Mouse (Mus musculus) midbrain, embryonic 12.5 days (tissue): Measurements from ENCODE around the gene Pitx2. TPM values are rescaled to one million over a fixed set of nuclear protein-coding genes. Genes with fewer than 3 reads are reported as not detected.

ENCODE experiments used
- ATAC-seq: fragments of 200-750 bp; cut with Nextera tagmentation; 2 replicates; pipeline ENCODE4 v1.8.0; 2017; ENCODE audit warnings: low read depth, moderate TSS enrichment, moderate library complexity; ENCODE audit not compliant: low FRiP score
- H3K27ac ChIP-seq: fragments of 300-500 bp; sonication (generic); replicated peaks from 2 replicates; pipeline ENCODE4 v1.5.1; 2016; ENCODE audit warnings: mild to moderate bottlenecking
- H3K27me3 ChIP-seq: fragments of 300-500 bp; sonication (generic); 2 replicates; pipeline ENCODE4 v1.6.1; 2016; ENCODE audit warnings: mild to moderate bottlenecking
- H3K36me3 ChIP-seq: fragments of 300-500 bp; sonication (generic); 2 replicates; pipeline ENCODE4 v1.6.1; 2016
- H3K4me1 ChIP-seq: fragments of 300-500 bp; sonication (generic); 2 replicates; pipeline ENCODE4 v1.6.1; 2016
- H3K4me2 ChIP-seq: fragments of 300-500 bp; sonication (generic); replicated peaks from 2 replicates; pipeline ENCODE4 v1.6.1; 2016; ENCODE audit warnings: mild to moderate bottlenecking, moderate library complexity
- H3K4me3 ChIP-seq: fragments of 300-500 bp; sonication (generic); 2 replicates; pipeline ENCODE4 v1.5.1; 2016; ENCODE audit warnings: mild to moderate bottlenecking
- H3K9ac ChIP-seq: fragments of 300-500 bp; sonication (generic); replicated peaks from 2 replicates; pipeline ENCODE4 v1.6.1; 2016; ENCODE audit warnings: mild to moderate bottlenecking, moderate library complexity
- H3K9me3 ChIP-seq: fragments of 300-500 bp; sonication (generic); 2 replicates; pipeline ENCODE4 v1.6.1; 2016; ENCODE audit warnings: mild to moderate bottlenecking
- WGBS: fragments of 180-500 bp; shearing (Covaris S2); methylation state at CpG from one replicate; pipeline ENCODE4 v1.1.7; 2016; 5-methylcytosine and 5-hydroxymethylcytosine counted together
- polyA plus RNA-seq: library from polyadenylated mRNA; unstranded; fragments of >200 nt; fragmentation: Nextera tagmentation; extraction: Ambion mirVana; gene quantifications from 2 replicates; pipeline ENCODE4 v1.2.1, GENCODE M21; 2016

Gene Pitx2
- 65.6 and 78.1 TPM in 2 replicates for polyA plus RNA-seq

- H3K4me2 ChIP-seq, result peak within 1 kb of the TSS; percentile 76
- under 1% methylated on average over 59 of the region's 60 CpGs for WGBS
- H3K4me1 ChIP-seq, result peaks cover 36% of the 10 kb centered on the region
- H3K36me3 ChIP-seq, result no peaks in the 10 kb centered on the region
- H3K9me3 ChIP-seq, result no peaks in the 10 kb centered on the region
- peak; percentile 81 for ATAC-seq
- peaks cover 93% of the 10 kb centered on the region for H3K27me3 ChIP-seq
- peak within 1 kb of the TSS; percentile 78 for H3K27ac ChIP-seq
- H3K9ac ChIP-seq, result peak within 1 kb of the TSS; percentile 60
- H3K4me3 ChIP-seq, result peak within 1 kb of the TSS; percentile 41
Observed at GRCm38 (mm10) chr3:129199609-129200500, at the start of gene Pitx2. Gene Pitx2, plus strand, starts transcription at chr3:129199878.

GRCm38 (mm10) chr3:129150001-129150400, 49.7 kb upstream of the Pitx2 start:
- Histone ChIP-seq H3K27me3 (no peaks in the 10 kb centered on the region), H3K4me3 (no peak overlapping the region), H3K4me1 (no peaks in the 10 kb centered on the region), H3K9me3 (no peaks in the 10 kb centered on the region), H3K4me2 (no peak overlapping the region), H3K36me3 (no peaks in the 10 kb centered on the region), H3K27ac (no peak overlapping the region), H3K9ac (no peak overlapping the region)
- WGBS, result 80% methylated on average over 2 of the region's 2 CpGs
- ATAC-seq, result no peak

- no peaks in the 10 kb centered on the region for H3K36me3 ChIP-seq
- no peak overlapping the region for H3K9ac ChIP-seq
- H3K4me3 ChIP-seq, result no peak overlapping the region
- no peaks in the 10 kb centered on the region for H3K9me3 ChIP-seq
- no peak for ATAC-seq
- H3K27me3 ChIP-seq, result no peaks in the 10 kb centered on the region
- WGBS, result 76% methylated on average over 8 of the region's 8 CpGs
- no peak overlapping the region for H3K4me2 ChIP-seq
- no peaks in the 10 kb centered on the region for H3K4me1 ChIP-seq
- H3K27ac ChIP-seq, result no peak overlapping the region
Observed at GRCm38 (mm10) chr3:129151096-129151685, 48.5 kb upstream of the Pitx2 start.

DNA sequence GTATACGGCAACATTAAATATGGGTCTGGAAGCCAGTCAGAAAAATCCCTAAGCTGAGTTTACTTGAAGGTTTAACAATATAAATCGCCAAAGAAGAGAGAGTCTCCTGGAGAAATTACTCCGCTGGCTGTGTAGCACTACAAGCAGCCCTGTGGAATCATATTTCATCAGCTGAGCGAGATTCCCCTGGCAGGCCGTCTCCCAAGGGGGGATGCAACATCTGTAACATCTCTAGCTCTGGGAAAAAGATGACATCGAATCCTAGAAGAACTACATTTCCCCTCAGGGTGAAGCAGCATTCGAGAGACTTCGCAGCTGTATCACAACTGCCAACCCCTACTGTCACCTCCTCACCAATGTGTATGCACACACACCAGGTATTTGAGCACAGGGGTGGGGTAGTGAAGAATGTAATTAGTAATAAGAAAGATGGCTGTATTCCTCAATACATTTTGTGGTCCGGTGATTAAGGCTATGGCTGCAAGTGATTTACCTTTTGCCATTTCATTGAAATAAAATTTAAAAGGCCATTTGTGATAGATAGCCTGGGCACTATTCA, 40.8 kb upstream of the Pitx2 start:
- no peak overlapping the region for H3K9ac ChIP-seq
- WGBS, result 74% methylated on average over 9 of the region's 9 CpGs
- H3K27me3 ChIP-seq, result no peaks in the 10 kb centered on the region

GRCm38 (mm10) chr3:129161333-129162035, 38.2 kb upstream of the Pitx2 start:
- Histone ChIP-seq H3K4me1 (no peaks in the 10 kb centered on the region), H3K4me3 (no peak overlapping the region), H3K36me3 (no peaks in the 10 kb centered on the region), H3K9ac (no peak overlapping the region), H3K4me2 (no peak overlapping the region), H3K27ac (no peak overlapping the region), H3K9me3 (no peaks in the 10 kb centered on the region), H3K27me3 (no peaks in the 10 kb centered on the region)
- no peak for ATAC-seq
- WGBS, result 85% methylated on average over 11 of the region's 11 CpGs

More for the DNA sequence above, 40.8 kb upstream of the Pitx2 start:
- Histone ChIP-seq H3K27ac (no peak overlapping the region), H3K4me2 (no peak overlapping the region), H3K9me3 (no peaks in the 10 kb centered on the region), H3K4me1 (no peaks in the 10 kb centered on the region), H3K36me3 (no peaks in the 10 kb centered on the region), H3K4me3 (no peak overlapping the region)
- no peak for ATAC-seq

- Histone ChIP-seq H3K27ac (no peak overlapping the region), H3K36me3 (no peaks in the 10 kb centered on the region), H3K9ac (no peak overlapping the region), H3K9me3 (no peaks in the 10 kb centered on the region), H3K27me3 (no peaks in the 10 kb centered on the region), H3K4me1 (no peaks in the 10 kb centered on the region), H3K4me3 (no peak overlapping the region), H3K4me2 (no peak overlapping the region)
- no peak for ATAC-seq
- 75% methylated on average over 1 of the region's 1 CpGs for WGBS
Observed at GRCm38 (mm10) chr3:129164246-129164645, 35.4 kb upstream of the Pitx2 start.

DNA sequence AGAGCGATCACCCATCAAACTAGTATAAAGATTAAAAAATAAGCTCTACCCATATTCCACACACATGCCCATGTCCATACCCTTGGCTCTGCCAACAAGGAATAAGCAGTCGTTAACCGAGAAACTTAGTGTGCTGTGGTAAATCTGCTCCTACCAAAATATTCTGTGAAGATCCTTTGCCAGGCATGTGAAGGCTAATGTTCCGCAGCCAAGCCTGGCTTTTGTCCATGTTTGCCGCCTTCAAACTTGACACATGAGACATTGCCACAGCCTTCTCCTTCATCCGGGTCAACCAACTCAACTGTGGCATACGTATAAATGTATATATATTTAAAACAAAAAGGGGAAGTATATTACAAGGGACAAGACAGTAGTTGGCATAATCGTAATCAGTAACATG, 34.0 kb upstream of the Pitx2 start:
- Histone ChIP-seq H3K9ac (no peak overlapping the region), H3K9me3 (no peaks in the 10 kb centered on the region), H3K4me1 (no peaks in the 10 kb centered on the region), H3K4me3 (no peak overlapping the region), H3K27me3 (no peaks in the 10 kb centered on the region), H3K27ac (no peak overlapping the region), H3K4me2 (no peak overlapping the region), H3K36me3 (no peaks in the 10 kb centered on the region)
- WGBS, result 91% methylated on average over 8 of the region's 8 CpGs
- no peak for ATAC-seq

- no peak overlapping the region for H3K9ac ChIP-seq
- 7% methylated on average over 6 of the region's 6 CpGs for WGBS
- no peak overlapping the region for H3K4me3 ChIP-seq
- H3K27ac ChIP-seq, result no peak overlapping the region
- no peaks in the 10 kb centered on the region for H3K4me1 ChIP-seq
- no peak overlapping the region for H3K4me2 ChIP-seq
- no peak for ATAC-seq
- H3K9me3 ChIP-seq, result no peaks in the 10 kb centered on the region
- H3K27me3 ChIP-seq, result no peaks in the 10 kb centered on the region
- no peaks in the 10 kb centered on the region for H3K36me3 ChIP-seq
Observed at GRCm38 (mm10) chr3:129166684-129167083, 33.0 kb upstream of the Pitx2 start.

- no peak for ATAC-seq
- 86% methylated on average over 7 of the region's 7 CpGs for WGBS
Observed at GRCm38 (mm10) chr3:129170416-129170815, 29.3 kb upstream of the Pitx2 start.

DNA sequence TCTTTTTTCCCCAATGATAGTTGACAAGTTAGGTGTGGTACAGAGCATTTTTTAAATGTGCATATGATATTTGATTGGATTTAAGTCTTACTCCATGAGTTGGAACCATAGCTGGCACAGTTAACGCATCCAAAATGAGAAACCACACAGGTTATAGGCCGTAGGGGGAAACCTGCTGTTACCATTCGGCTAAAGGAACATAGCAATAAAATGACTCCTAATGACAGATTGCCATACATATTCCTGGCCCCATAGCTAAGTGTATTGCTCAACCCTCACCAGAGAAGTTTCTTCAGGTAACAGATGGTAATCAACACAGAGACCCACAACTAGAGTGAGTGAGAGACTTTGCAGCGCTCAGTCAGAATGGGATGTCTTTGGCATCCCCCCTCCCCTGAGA, 27.9 kb upstream of the Pitx2 start:
- 96% methylated on average over 4 of the region's 4 CpGs for WGBS
- Histone ChIP-seq H3K9ac (no peak overlapping the region), H3K4me3 (no peak overlapping the region), H3K4me1 (no peaks in the 10 kb centered on the region), H3K27ac (no peak overlapping the region), H3K4me2 (no peak overlapping the region), H3K9me3 (no peaks in the 10 kb centered on the region), H3K36me3 (no peaks in the 10 kb centered on the region), H3K27me3 (no peaks in the 10 kb centered on the region)
- ATAC-seq, result no peak

More at GRCm38 (mm10) chr3:129170416-129170815, 29.3 kb upstream of the Pitx2 start:
- Histone ChIP-seq H3K9me3 (no peaks in the 10 kb centered on the region), H3K4me2 (no peak overlapping the region), H3K27me3 (no peaks in the 10 kb centered on the region), H3K4me1 (no peaks in the 10 kb centered on the region), H3K9ac (no peak overlapping the region), H3K36me3 (no peaks in the 10 kb centered on the region), H3K4me3 (no peak overlapping the region), H3K27ac (no peak overlapping the region)

DNA sequence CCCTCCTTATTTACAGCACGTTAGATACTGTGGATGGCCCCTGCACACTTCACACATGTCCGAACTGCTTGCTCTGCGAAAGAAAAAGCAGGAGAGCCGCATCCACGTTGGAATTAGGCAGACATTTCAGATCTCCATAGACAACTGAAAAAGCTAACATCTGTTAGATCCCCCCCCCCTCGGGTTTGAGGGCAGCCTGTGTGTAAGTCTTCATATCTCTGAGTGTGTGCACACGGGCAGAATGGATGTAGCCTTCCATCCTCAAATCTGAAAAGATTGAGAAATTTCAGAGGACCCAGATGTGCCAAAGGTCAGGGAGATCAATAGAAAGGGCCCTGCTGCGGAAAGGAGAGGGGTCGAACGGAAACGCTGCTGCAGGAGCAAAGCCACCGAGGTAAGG, 5.2 kb upstream of the Pitx2 start:
- no peak for ATAC-seq
- Histone ChIP-seq H3K27me3 (peaks cover 83% of the 10 kb centered on the region), H3K9me3 (no peaks in the 10 kb centered on the region), H3K4me1 (peaks cover 10% of the 10 kb centered on the region), H3K36me3 (no peaks in the 10 kb centered on the region), H3K27ac (no peak overlapping the region), H3K4me3 (0 out of 2 replicates have a peak overlapping the region, but pooled peaks have one; percentile 2), H3K4me2 (peak overlapping the region; percentile 11; the same call in 1 of the 2 replicates), H3K9ac (no peak overlapping the region)
- WGBS, result 3% methylated on average over 12 of the region's 12 CpGs
